Mouse (Mus musculus): ENCODE measurements around the gene Csrp1.

- TF ChIP-seq POLR2AphosphoS2 (IDR thresholded peaks at IDR 0.05; ENCODE audit: insufficient read length, low read depth) (no peak), POLR2A (IDR thresholded peaks at IDR 0.05; ENCODE audit: insufficient read length, low read depth) (no peak), USF1 (IDR thresholded peaks at IDR 0.05; ENCODE audit: low read depth) (no peak), E2F4 (IDR thresholded peaks at IDR 0.05; ENCODE audit: insufficient read depth) (no peak), TCF12 (IDR thresholded peaks at IDR 0.05; ENCODE audit: insufficient read depth, poor library complexity, severe bottlenecking) (no peak), MYOD1 (IDR thresholded peaks at IDR 0.05; ENCODE audit: control insufficient read depth in 1 of 3, insufficient read length in 2 of 3, low read depth in 2 of 3) (no peak), MAX (IDR thresholded peaks at IDR 0.05; ENCODE audit: low read depth) (no peak), REST (IDR thresholded peaks at IDR 0.05; ENCODE audit: insufficient read depth, insufficient read length) (no peak)
Measured at GRCm38 (mm10) chr1:135735460-135735859, 15.6 kb downstream of the Csrp1 start.
